Mouse (Mus musculus) ES-Bruce4 (cell line): Measurements from ENCODE around the gene Cdh8. TPM values are rescaled to one million over a fixed set of nuclear protein-coding genes. Genes with fewer than 3 reads are reported as not detected.

ENCODE experiments used
- H3K27ac ChIP-seq: 2 replicates; pipeline ENCODE4 v1.5.1; 2012; ENCODE audit warnings: low read length, inconsistent platforms; ENCODE audit not compliant: insufficient read depth
- H3K27me3 ChIP-seq: 2 replicates; pipeline ENCODE4 v1.6.1; 2012; ENCODE audit warnings: mild to moderate bottlenecking, low read length, inconsistent platforms; ENCODE audit not compliant: control insufficient read depth, poor library complexity, insufficient read depth, severe bottlenecking
- H3K36me3 ChIP-seq: 2 replicates; pipeline ENCODE4 v1.6.1; 2012; ENCODE audit warnings: inconsistent platforms, mild to moderate bottlenecking, low read length, moderate library complexity; ENCODE audit not compliant: control insufficient read depth, poor library complexity, insufficient read depth, severe bottlenecking
- H3K4me1 ChIP-seq: one replicate; pipeline ENCODE4 v1.8.1; 2011; ENCODE audit warnings: low read length; ENCODE audit not compliant: control insufficient read depth, insufficient read depth
- H3K4me3 ChIP-seq: 2 replicates; pipeline ENCODE4 v1.5.1; 2011; ENCODE audit warnings: low read depth, mild to moderate bottlenecking, low read length
- H3K9ac ChIP-seq: 2 replicates; pipeline ENCODE4 v1.6.1; 2012; ENCODE audit warnings: low read depth, mild to moderate bottlenecking, inconsistent platforms; ENCODE audit not compliant: poor library complexity, severe bottlenecking
- H3K9me3 ChIP-seq: replicated peaks from 2 replicates; pipeline ENCODE4 v1.6.1; 2012; ENCODE audit warnings: mild to moderate bottlenecking, low read length, inconsistent platforms; ENCODE audit not compliant: control insufficient read depth, poor library complexity, insufficient read depth, severe bottlenecking
- CTCF ChIP-seq: IDR thresholded peaks from one replicate; pipeline ENCODE4 v1.8.1; 2011; ENCODE audit warnings: low read depth, low read length
- EP300 ChIP-seq: IDR thresholded peaks from 2 replicates; pipeline ENCODE4 v1.6.1; 2011; ENCODE audit warnings: low read depth, low read length; ENCODE audit not compliant: insufficient read depth
- POLR2A ChIP-seq: IDR thresholded peaks from one replicate; pipeline ENCODE4 v1.8.1; 2011; ENCODE audit warnings: low read length; ENCODE audit not compliant: insufficient read depth
- polyA plus RNA-seq: library from polyadenylated mRNA; stranded (reverse); fragments of >200 nt; gene quantifications from 2 replicates; pipeline ENCODE4 v1.2.4, GENCODE M21; 2011; ENCODE audit warnings: low read depth; ENCODE audit not compliant: missing spikeins, insufficient read depth, insufficient read length

Gene Cdh8
- polyA plus RNA-seq, 1 experiment, result not detected

- H3K9ac ChIP-seq, result no peak overlapping the region
- no peaks in the 10 kb centered on the region for H3K9me3 ChIP-seq
- TF ChIP-seq POLR2A, result no peak
- no peak for TF ChIP-seq EP300
- TF ChIP-seq CTCF, result no peak
- H3K4me1 ChIP-seq, result no peaks in the 10 kb centered on the region
- no peak overlapping the region for H3K27ac ChIP-seq
- H3K36me3 ChIP-seq, result no peaks in the 10 kb centered on the region
- H3K4me3 ChIP-seq, result no peak overlapping the region
- no peaks in the 10 kb centered on the region for H3K27me3 ChIP-seq
Observed at GRCm38 (mm10) chr8:99051344-99051743, 364.9 kb downstream of the Cdh8 start.

DNA sequence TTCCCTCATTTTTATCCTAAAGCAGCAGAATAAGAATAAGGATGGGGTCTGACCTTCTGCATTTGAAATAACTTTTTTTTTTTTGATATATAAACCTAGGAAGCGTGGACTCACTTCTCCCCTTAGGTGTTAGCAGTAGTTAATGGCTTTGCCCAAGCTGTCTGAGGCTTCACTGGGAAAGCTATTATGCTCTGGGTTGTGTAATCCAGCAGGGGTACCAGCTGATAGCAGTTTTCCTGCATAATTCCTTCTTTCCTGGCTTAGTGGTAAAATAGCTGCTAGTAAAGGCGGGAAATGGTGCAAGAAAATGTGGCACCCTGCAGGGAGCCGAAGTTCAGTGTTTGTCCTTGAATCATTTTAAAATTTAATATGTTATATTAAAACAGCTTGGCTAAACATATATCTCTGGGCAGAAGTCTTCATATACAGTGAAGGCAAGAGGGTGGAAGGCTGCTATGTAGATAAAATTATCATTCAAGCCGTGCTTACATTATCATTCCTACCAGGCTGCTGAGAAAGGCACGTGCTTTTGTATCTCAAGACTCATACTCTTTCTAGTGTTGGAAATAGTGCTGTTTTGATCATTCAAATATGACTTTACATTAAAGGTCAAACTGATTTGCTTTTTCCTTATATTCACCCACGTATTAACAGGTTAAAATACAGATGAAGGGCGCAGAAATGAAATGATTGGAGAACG lies 367.5 kb downstream of the Cdh8 start:
- no peaks in the 10 kb centered on the region for H3K36me3 ChIP-seq
- no peak for TF ChIP-seq EP300
- TF ChIP-seq POLR2A, result no peak
- TF ChIP-seq CTCF, result no peak
- H3K9me3 ChIP-seq, result no peaks in the 10 kb centered on the region
- H3K4me3 ChIP-seq, result no peak overlapping the region
- no peaks in the 10 kb centered on the region for H3K4me1 ChIP-seq
- H3K27me3 ChIP-seq, result no peaks in the 10 kb centered on the region
- H3K27ac ChIP-seq, result no peak overlapping the region
- no peak overlapping the region for H3K9ac ChIP-seq

- no peaks in the 10 kb centered on the region for H3K36me3 ChIP-seq
- no peaks in the 10 kb centered on the region for H3K9me3 ChIP-seq
- no peak overlapping the region for H3K4me3 ChIP-seq
- H3K9ac ChIP-seq, result no peak overlapping the region
- no peaks in the 10 kb centered on the region; the same call in 1 of the 2 replicates for H3K27me3 ChIP-seq
- H3K4me1 ChIP-seq, result no peaks in the 10 kb centered on the region
- H3K27ac ChIP-seq, result no peak overlapping the region
- TF ChIP-seq EP300 (no peak), CTCF (no peak), POLR2A (no peak)
Observed at GRCm38 (mm10) chr8:99040423-99040822, 375.8 kb downstream of the Cdh8 start.

- TF ChIP-seq EP300 (no peak), CTCF (no peak), POLR2A (no peak)
- H3K36me3 ChIP-seq, result no peaks in the 10 kb centered on the region
- H3K9ac ChIP-seq, result no peak overlapping the region
Observed at GRCm38 (mm10) chr8:99031060-99031459, 385.2 kb downstream of the Cdh8 start.

More at GRCm38 (mm10) chr8:99031060-99031459, 385.2 kb downstream of the Cdh8 start:
- Histone ChIP-seq H3K4me3 (no peak overlapping the region), H3K27me3 (no peaks in the 10 kb centered on the region), H3K4me1 (no peaks in the 10 kb centered on the region), H3K9me3 (no peaks in the 10 kb centered on the region), H3K27ac (no peak overlapping the region)
